Mouse (Mus musculus) lung, postnatal 0 days (tissue): Measurements from ENCODE around the gene Thap3.

Experiments
- CTCF ChIP-seq: IDR thresholded peaks from 2 replicates; pipeline ENCODE4 v1.5.1; 2016; ENCODE audit warnings: antibody characterized with exemption, mild to moderate bottlenecking
- EP300 ChIP-seq: IDR thresholded peaks from 2 replicates; pipeline ENCODE4 v1.6.1; 2016; ENCODE audit warnings: antibody characterized with exemption, mild to moderate bottlenecking, control low read depth

DNA sequence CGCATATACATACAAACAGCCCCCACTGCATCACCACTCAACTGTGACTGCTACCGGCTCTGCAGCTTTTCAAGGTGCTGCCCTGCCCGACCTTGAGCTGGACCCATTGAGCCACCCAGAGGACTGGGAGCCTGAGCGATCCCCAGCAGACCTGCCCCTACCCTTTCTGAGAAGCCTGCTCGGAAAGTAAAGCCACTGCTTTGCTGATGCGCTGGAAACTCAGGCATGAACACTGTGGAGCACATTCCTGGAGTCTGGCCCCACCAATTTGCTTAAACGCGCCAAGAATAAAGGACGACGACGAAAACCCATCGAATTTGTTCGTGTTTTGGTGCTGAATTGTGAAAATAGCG, 19.3 kb upstream of the Thap3 start:
- TF ChIP-seq CTCF, result no peak
- TF ChIP-seq EP300, result no peak
